Mouse (Mus musculus): Measurements from ENCODE around the gene Msl3l2.
A peak's percentile ranks its signal among the peaks of the same experiment; 100 is the strongest.

Gene Msl3l2

GRCm38 (mm10) chr10:56106333-56106995, at the start of gene Msl3l2:
Msl3l2 (plus strand) TSS chr10:56106917.
- DNase-seq (ENCODE audit: low spot score), result peak; percentile 12

GRCm38 (mm10) chr10:56058979-56059422, 47.7 kb upstream of the Msl3l2 start:
- no peak for DNase-seq (ENCODE audit: low spot score)

GRCm38 (mm10) chr10:56061238-56061830, 45.4 kb upstream of the Msl3l2 start:
- DNase-seq (ENCODE audit: low spot score), result no peak

- DNase-seq (ENCODE audit: low spot score), result no peak
Measured at GRCm38 (mm10) chr10:56062746-56063145, 44.0 kb upstream of the Msl3l2 start.

- DNase-seq (ENCODE audit: low spot score), result no peak
Measured at GRCm38 (mm10) chr10:56089714-56090113, 17.0 kb upstream of the Msl3l2 start.

GRCm38 (mm10) chr10:56094586-56094985, 12.1 kb upstream of the Msl3l2 start:
- DNase-seq (ENCODE audit: low spot score), result no peak

GRCm38 (mm10) chr10:56096757-56097156, 10.0 kb upstream of the Msl3l2 start:
- no peak for DNase-seq (ENCODE audit: low spot score)

GRCm38 (mm10) chr10:56099126-56099525, 7.6 kb upstream of the Msl3l2 start:
- DNase-seq (ENCODE audit: low spot score), result peak; percentile 84

GRCm38 (mm10) chr10:56099641-56100310, 6.9 kb upstream of the Msl3l2 start:
- peak; percentile 75 for DNase-seq (ENCODE audit: low spot score)

- no peak for DNase-seq (ENCODE audit: low spot score)
Measured at GRCm38 (mm10) chr10:56106996-56107334, 248 bp downstream of the Msl3l2 start.

- DNase-seq (ENCODE audit: low spot score), result no peak
Measured at GRCm38 (mm10) chr10:56114951-56115635, 8.4 kb downstream of the Msl3l2 start.

- no peak for DNase-seq (ENCODE audit: low spot score)
Measured at GRCm38 (mm10) chr10:56115636-56116180, 9.0 kb downstream of the Msl3l2 start.

GRCm38 (mm10) chr10:56126972-56127371, 20.3 kb downstream of the Msl3l2 start:
- no peak for DNase-seq (ENCODE audit: low spot score)

- no peak for DNase-seq (ENCODE audit: low spot score)
Measured at GRCm38 (mm10) chr10:56129642-56130041, 22.9 kb downstream of the Msl3l2 start.

- DNase-seq (ENCODE audit: low spot score), result no peak
Measured at GRCm38 (mm10) chr10:56137191-56137590, 30.5 kb downstream of the Msl3l2 start.

- no peak for DNase-seq (ENCODE audit: low spot score)
Measured at GRCm38 (mm10) chr10:56148920-56149319, 42.2 kb downstream of the Msl3l2 start.

- DNase-seq (ENCODE audit: low spot score), result no peak
Measured at GRCm38 (mm10) chr10:56156956-56157355, 50.2 kb downstream of the Msl3l2 start.

- no peak for DNase-seq (ENCODE audit: low spot score)
Measured at GRCm38 (mm10) chr10:56158207-56158606, 51.5 kb downstream of the Msl3l2 start.

- no peak for DNase-seq (ENCODE audit: low spot score)
Measured at GRCm38 (mm10) chr10:56158748-56159147, 52.0 kb downstream of the Msl3l2 start.

- peak; percentile 67 for DNase-seq (ENCODE audit: low spot score)
Measured at GRCm38 (mm10) chr10:56164411-56164810, 57.7 kb downstream of the Msl3l2 start.

- DNase-seq (ENCODE audit: low spot score), result no peak
Measured at GRCm38 (mm10) chr10:56165758-56166157, 59.0 kb downstream of the Msl3l2 start.
